Mouse (Mus musculus): ENCODE measurements around the gene Jak3. TPM values are rescaled to one million over a fixed set of nuclear protein-coding genes. Genes with fewer than 3 reads are reported as not detected.

Jak3 gene
- total and polyA plus RNA-seq, 3 experiments: 13.3 to 47.1 (median 37.8) TPM

DNA sequence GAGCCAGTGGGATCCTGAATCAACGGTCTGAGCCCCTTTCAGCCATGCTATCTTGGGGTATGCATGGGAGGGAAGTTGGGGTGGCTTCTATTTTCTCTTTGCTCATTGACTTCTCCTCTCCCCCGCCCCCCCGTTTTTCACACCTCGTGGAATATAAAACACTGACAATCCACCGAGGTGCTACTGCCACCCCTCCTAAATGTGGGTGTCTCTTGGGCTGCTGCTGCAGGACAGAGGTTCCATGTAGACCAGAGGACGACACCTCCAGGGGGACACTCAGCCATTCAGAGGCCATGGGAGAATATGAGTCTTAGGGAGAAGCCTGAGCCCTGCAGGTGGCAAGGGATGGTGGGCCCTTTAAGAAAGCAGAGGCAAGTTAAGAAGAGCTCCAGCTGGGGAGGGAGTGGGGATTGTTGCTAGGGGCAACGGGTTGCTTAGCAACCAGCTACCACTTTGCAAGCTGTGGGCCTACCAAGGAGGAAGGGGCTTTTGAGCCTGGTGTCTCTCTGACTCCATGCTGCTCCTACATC lies 43.9 kb downstream of the Jak3 start:
- dilution Hi-C loops (cut with MboI; ENCODE audit: extremely low pct_ligation_motif_present, extremely low pct_unique_long_range_greater_than_20kb, low sequenced_read_pairs): no loop called here
- Histone ChIP-seq H3K4me2 (ENCODE audit: insufficient read depth, low read depth, poor library complexity, severe bottlenecking) (no peak overlapping the region), H3K27me3 (replicated peaks) (no peaks in the 10 kb centered on the region)

DNA sequence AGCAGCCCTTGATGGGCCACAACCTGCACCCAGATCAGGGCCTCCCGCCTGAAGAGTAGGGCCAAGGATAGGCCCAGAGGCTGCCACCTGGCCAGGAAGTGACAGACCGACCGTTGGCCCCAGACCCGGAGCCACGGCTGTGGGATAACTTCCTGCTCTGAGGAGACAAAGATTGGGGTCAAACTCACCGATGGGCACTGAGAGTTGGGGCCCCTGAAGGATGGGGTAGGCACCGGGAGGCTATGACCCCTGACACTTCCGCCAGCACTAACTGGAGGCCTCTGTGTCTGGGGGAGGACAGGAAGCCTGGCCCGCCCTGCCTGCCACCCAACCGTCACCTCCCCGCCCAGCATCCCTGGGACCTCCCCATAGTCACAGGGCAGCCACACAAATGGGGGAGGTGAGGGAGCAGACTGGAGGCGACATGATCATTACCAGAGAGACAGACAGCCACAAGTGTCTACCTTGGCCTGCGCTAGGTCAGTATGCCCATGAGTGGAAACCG lies 47.0 kb downstream of the Jak3 start:
- peaks cover 34 to 41% of the 10 kb centered on the region in 2 experiments for H3K36me3 ChIP-seq (replicated peaks in 1 of 2; ENCODE audit: control insufficient read depth in 1 of 2, insufficient read depth in 1 of 2, low read length in 1 of 2)
- peak; percentile 89 for DNase-seq (ENCODE audit: extremely low read depth)
- peak overlapping the region; percentile 91 for H3K4me2 ChIP-seq (ENCODE audit: insufficient read depth, low read depth, poor library complexity, severe bottlenecking)
- peaks cover 7% of the 10 kb centered on the region for H3K79me2 ChIP-seq (replicated peaks; ENCODE audit: control insufficient read depth, extremely low read depth, insufficient read depth, poor library complexity, severe bottlenecking)
- H3K9ac ChIP-seq (ENCODE audit: insufficient read depth, low read depth): peak overlapping the region; percentile 41
- H3K4me3 ChIP-seq (replicated peaks in 1 of 3; ENCODE audit: low read depth in 2 of 3, low read length in 2 of 3, poor library complexity in 1 of 3): peak overlapping the region; percentile 73 to 75 (median 74)
- peaks cover 1% of the 10 kb centered on the region for H3K27me3 ChIP-seq (replicated peaks)
- H3K9me3 ChIP-seq (replicated peaks; ENCODE audit: low read length): no peaks in the 10 kb centered on the region
- peaks cover 15 to 56% of the 10 kb centered on the region in 2 experiments for H3K4me1 ChIP-seq (ENCODE audit: control insufficient read depth in 1 of 2, insufficient read depth in 2 of 2)
- in situ Hi-C loops (cut with MboI; ENCODE audit: low pct_ligation_motif_present, low pct_unique_long_range_greater_than_20kb, low sequenced_read_pairs) (no loop called here), dilution Hi-C loops (cut with MboI; ENCODE audit: extremely low pct_ligation_motif_present, extremely low pct_unique_long_range_greater_than_20kb, low sequenced_read_pairs) (no loop called here)
- H3K27ac ChIP-seq (ENCODE audit: insufficient read depth, low read depth): peak overlapping the region; percentile 35
- no peak for TF ChIP-seq ZC3H11A (IDR thresholded peaks at IDR 0.05; ENCODE audit: low read depth, low read length)
- no peak for TF ChIP-seq JUND (conservative IDR thresholded peaks at IDR 0.05; ENCODE audit: low read depth, low read length)
- TF ChIP-seq GABPA (IDR thresholded peaks at IDR 0.05; ENCODE audit: insufficient replicate concordance, low read depth, low read length): no peak
- peak; percentile 11; the same call in 1 of the 2 replicates for TF ChIP-seq BHLHE40 (IDR thresholded peaks at IDR 0.05; ENCODE audit: low read depth, low read length)
- peak; percentile 80 for TF ChIP-seq TBP (conservative IDR thresholded peaks at IDR 0.05; ENCODE audit: low read depth, low read length)
- TF ChIP-seq E2F4 (IDR thresholded peaks at IDR 0.05; ENCODE audit: insufficient replicate concordance, low read depth, low read length): no peak
- no peak for TF ChIP-seq SMC3 (IDR thresholded peaks at IDR 0.05; ENCODE audit: low read depth, low read length)
- no peak; the same call in 1 of the 2 replicates for TF ChIP-seq MAX (IDR thresholded peaks at IDR 0.05; ENCODE audit: low read length)
- TF ChIP-seq ZKSCAN1 (IDR thresholded peaks at IDR 0.05; ENCODE audit: borderline replicate concordance, low read depth, low read length): no peak
- TF ChIP-seq CHD2 (IDR thresholded peaks at IDR 0.05; ENCODE audit: low read length): peak; percentile 51; the same call in 1 of the 2 replicates
- TF ChIP-seq ETS1 (conservative IDR thresholded peaks at IDR 0.05; ENCODE audit: low read depth, low read length): peak; percentile 61
- TF ChIP-seq KAT2A (IDR thresholded peaks at IDR 0.05; ENCODE audit: insufficient replicate concordance, low read length): 0 out of 2 replicates have a peak, but pooled peaks have one; percentile 66
- no peak; the same call in 1 of the 2 replicates for TF ChIP-seq ZMIZ1 (IDR thresholded peaks at IDR 0.05; ENCODE audit: low read depth, low read length)
- TF ChIP-seq MXI1 (IDR thresholded peaks at IDR 0.05; ENCODE audit: low read depth, low read length): peak; percentile 87
- TF ChIP-seq RCOR1 (conservative IDR thresholded peaks at IDR 0.05; ENCODE audit: low read depth, low read length): no peak
- no peak for TF ChIP-seq IRF4 (IDR thresholded peaks at IDR 0.05; ENCODE audit: low read depth, low read length)
- TF ChIP-seq RAD21 (IDR thresholded peaks at IDR 0.05; ENCODE audit: low read depth, low read length): no peak
- no peak for TF ChIP-seq JUN (IDR thresholded peaks at IDR 0.05; ENCODE audit: insufficient read depth, low read depth, low read length)
- TF ChIP-seq CHD1 (IDR thresholded peaks at IDR 0.05; ENCODE audit: low read depth, low read length): no peak
- no peak for TF ChIP-seq USF1 (IDR thresholded peaks at IDR 0.05; ENCODE audit: low read depth, low read length)
- no peak for TF ChIP-seq USF2 (conservative IDR thresholded peaks at IDR 0.05; ENCODE audit: low read depth, low read length)
- peak; percentile 85 for TF ChIP-seq TCF12 (IDR thresholded peaks at IDR 0.05; ENCODE audit: low read depth, low read length)
- TF ChIP-seq HCFC1 (IDR thresholded peaks at IDR 0.05; ENCODE audit: low read depth, low read length): peak; percentile 77
- TF ChIP-seq PAX5 (IDR thresholded peaks at IDR 0.05; ENCODE audit: low read length): no peak
- TF ChIP-seq MYC (IDR thresholded peaks at IDR 0.05; ENCODE audit: low read depth, low read length): no peak
- no peak; the same call in 1 of the 2 replicates for TF ChIP-seq EP300 (IDR thresholded peaks at IDR 0.05; ENCODE audit: low read length)
- TF ChIP-seq MAZ (IDR thresholded peaks at IDR 0.05; ENCODE audit: low read depth, low read length): peak; percentile 58; the same call in 1 of the 2 replicates
- TF ChIP-seq NELFE (IDR thresholded peaks at IDR 0.05; ENCODE audit: low read depth, low read length): peak; percentile 75
- peak; percentile 90 for TF ChIP-seq SIN3A (IDR thresholded peaks at IDR 0.05; ENCODE audit: low read length)
- TF ChIP-seq CTCF (conservative IDR thresholded peaks at IDR 0.05 in 1 of 2, IDR thresholded peaks at IDR 0.05 in 1 of 2; ENCODE audit: low read depth in 2 of 2, low read length in 2 of 2): no peak

More for the DNA sequence above, 43.9 kb downstream of the Jak3 start:
- peaks cover 18 to 70% of the 10 kb centered on the region in 2 experiments for H3K4me1 ChIP-seq (ENCODE audit: control insufficient read depth in 1 of 2, insufficient read depth in 2 of 2)
- no peak overlapping the region for H3K9ac ChIP-seq (ENCODE audit: insufficient read depth, low read depth)
- no peak for TF ChIP-seq UBTF (IDR thresholded peaks at IDR 0.05; ENCODE audit: low read depth, low read length)
- TF ChIP-seq TBP (conservative IDR thresholded peaks at IDR 0.05; ENCODE audit: low read depth, low read length): no peak
- no peak for TF ChIP-seq KAT2A (IDR thresholded peaks at IDR 0.05; ENCODE audit: insufficient replicate concordance, low read length)
- TF ChIP-seq ZC3H11A (IDR thresholded peaks at IDR 0.05; ENCODE audit: low read depth, low read length): no peak
- no peak for TF ChIP-seq ZMIZ1 (IDR thresholded peaks at IDR 0.05; ENCODE audit: low read depth, low read length)
- no peak for TF ChIP-seq ETS1 (conservative IDR thresholded peaks at IDR 0.05; ENCODE audit: low read depth, low read length)
- TF ChIP-seq CHD1 (IDR thresholded peaks at IDR 0.05; ENCODE audit: low read depth, low read length): no peak
- H3K79me2 ChIP-seq (replicated peaks; ENCODE audit: control insufficient read depth, extremely low read depth, insufficient read depth, poor library complexity, severe bottlenecking): peaks cover 7% of the 10 kb centered on the region
- peaks cover 61 to 70% of the 10 kb centered on the region in 2 experiments for H3K36me3 ChIP-seq (replicated peaks in 1 of 2; ENCODE audit: control insufficient read depth in 1 of 2, insufficient read depth in 1 of 2, low read length in 1 of 2)
- no peak overlapping the region for H3K27ac ChIP-seq (ENCODE audit: insufficient read depth, low read depth)
- H3K9me3 ChIP-seq (replicated peaks; ENCODE audit: low read length): no peaks in the 10 kb centered on the region
- no peak overlapping the region for H3K4me3 ChIP-seq (replicated peaks in 1 of 3; ENCODE audit: low read depth in 2 of 3, low read length in 2 of 3, poor library complexity in 1 of 3)
- DNase-seq (ENCODE audit: extremely low read depth): no peak
- in situ Hi-C loops (cut with MboI; ENCODE audit: low pct_ligation_motif_present, low pct_unique_long_range_greater_than_20kb, low sequenced_read_pairs): no loop called here
